Mouse (Mus musculus): ENCODE data around the gene Zkscan3. TPM values are rescaled to one million over a fixed set of nuclear protein-coding genes. Genes with fewer than 3 reads are reported as not detected.

Zkscan3 gene
- total RNA-seq, 1 experiment, result 21.7 TPM

DNA sequence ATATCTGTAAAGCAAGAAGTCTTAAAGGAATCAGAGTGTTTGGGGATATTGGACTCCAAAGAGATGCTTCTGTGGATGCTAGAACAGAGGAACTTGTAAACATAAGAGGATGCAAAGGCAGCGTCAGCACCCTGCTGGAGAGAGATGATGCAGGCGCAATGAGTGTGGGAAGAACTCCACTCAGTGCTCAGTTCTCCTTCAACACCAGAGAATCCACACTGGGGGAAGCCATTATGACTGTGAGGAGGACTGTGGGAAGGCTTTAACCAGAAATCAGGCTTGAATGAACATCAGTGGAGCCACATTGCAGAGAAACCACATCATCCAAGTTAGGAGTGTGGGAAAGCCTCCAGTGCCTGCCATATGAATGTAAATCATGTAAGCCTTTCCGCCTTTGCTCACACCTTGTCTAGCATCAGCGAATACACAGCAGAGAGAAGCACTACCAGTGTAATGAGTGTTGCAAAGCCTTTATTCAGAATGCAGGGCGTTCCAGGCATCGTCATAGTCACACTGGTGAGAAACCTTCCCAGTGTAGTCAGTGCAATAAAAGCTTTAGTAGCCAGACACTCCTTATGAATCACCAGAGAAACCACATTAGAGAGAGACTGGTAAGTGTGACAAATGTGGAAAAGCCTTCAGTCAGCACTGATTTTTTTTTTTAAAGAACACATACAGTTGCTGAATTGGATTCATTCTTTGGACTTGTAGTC lies 14.9 kb upstream of the Zkscan3 start:
- Histone ChIP-seq H3K9ac (ENCODE audit: insufficient read depth, low read depth, low read length, poor library complexity, severe bottlenecking) (no peak overlapping the region), H3K36me3 (ENCODE audit: control insufficient read depth, insufficient read depth, low read length, poor library complexity, severe bottlenecking) (no peaks in the 10 kb centered on the region), H3K4me1 (ENCODE audit: control insufficient read depth in 2 of 2, insufficient read depth in 2 of 2, low read length in 2 of 2, poor library complexity in 1 of 2) (no peaks in the 10 kb centered on the region; a peak in 1 of 4 replicates), H3K9me3 (ENCODE audit: control insufficient read depth, insufficient read depth, low read depth, low read length) (no peaks in the 10 kb centered on the region), H3K4me3 (ENCODE audit: insufficient read depth in 1 of 2, low read depth in 1 of 2, low read length in 2 of 2, poor library complexity in 1 of 2, severe bottlenecking in 1 of 2) (no peak overlapping the region), H3K27ac (ENCODE audit: insufficient read depth, low read depth, low read length, poor library complexity, severe bottlenecking) (no peak overlapping the region)
- TF ChIP-seq HCFC1 (IDR thresholded peaks at IDR 0.05; ENCODE audit: borderline replicate concordance, insufficient read depth, low read length) (no peak), CHD2 (IDR thresholded peaks at IDR 0.05; ENCODE audit: low read depth, low read length) (no peak), ZNF384 (IDR thresholded peaks at IDR 0.05; ENCODE audit: low read depth, low read length) (no peak), ZC3H11A (IDR thresholded peaks at IDR 0.05; ENCODE audit: borderline replicate concordance, low read depth, low read length) (no peak), MAFK (IDR thresholded peaks at IDR 0.05; ENCODE audit: insufficient read depth, low read depth, low read length) (no peak)
- no peak for DNase-seq (ENCODE audit: low read depth, low spot score)
- in situ Hi-C loops (cut with MboI; ENCODE audit: low sequenced_read_pairs in 2 of 2, unreplicated experiment in 2 of 2), result no loop called here

DNA sequence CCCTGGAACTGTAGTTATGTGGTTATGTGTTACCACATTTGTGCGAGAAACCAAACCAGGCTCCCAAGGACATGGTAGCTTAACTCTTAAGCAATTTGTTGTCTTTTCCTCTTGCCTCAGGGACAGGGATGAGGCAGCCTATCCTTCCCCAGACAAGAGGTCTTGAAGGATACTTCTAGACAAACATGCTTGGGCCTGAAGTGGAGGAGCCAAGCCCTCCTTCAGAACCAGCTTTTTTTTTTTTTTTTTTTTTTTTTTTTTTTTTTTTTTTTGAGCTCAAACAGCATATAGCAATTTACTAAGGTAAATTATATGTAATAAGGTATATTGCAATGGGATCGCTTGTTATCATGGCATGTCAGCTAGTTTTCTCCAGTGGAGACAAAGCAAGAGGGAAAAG lies 13.2 kb upstream of the Zkscan3 start:
- TF ChIP-seq ZC3H11A (IDR thresholded peaks at IDR 0.05; ENCODE audit: borderline replicate concordance, low read depth, low read length) (no peak), CHD2 (IDR thresholded peaks at IDR 0.05; ENCODE audit: low read depth, low read length) (no peak), HCFC1 (IDR thresholded peaks at IDR 0.05; ENCODE audit: borderline replicate concordance, insufficient read depth, low read length) (no peak), ZNF384 (IDR thresholded peaks at IDR 0.05; ENCODE audit: low read depth, low read length) (no peak), MAFK (IDR thresholded peaks at IDR 0.05; ENCODE audit: insufficient read depth, low read depth, low read length) (no peak)
- Histone ChIP-seq H3K9ac (ENCODE audit: insufficient read depth, low read depth, low read length, poor library complexity, severe bottlenecking) (no peak overlapping the region), H3K4me3 (ENCODE audit: insufficient read depth in 1 of 2, low read depth in 1 of 2, low read length in 2 of 2, poor library complexity in 1 of 2, severe bottlenecking in 1 of 2) (no peak overlapping the region), H3K27ac (ENCODE audit: insufficient read depth, low read depth, low read length, poor library complexity, severe bottlenecking) (no peak overlapping the region), H3K9me3 (ENCODE audit: control insufficient read depth, insufficient read depth, low read depth, low read length) (no peaks in the 10 kb centered on the region), H3K36me3 (ENCODE audit: control insufficient read depth, insufficient read depth, low read length, poor library complexity, severe bottlenecking) (no peaks in the 10 kb centered on the region), H3K4me1 (ENCODE audit: control insufficient read depth in 2 of 2, insufficient read depth in 2 of 2, low read length in 2 of 2, poor library complexity in 1 of 2) (no peaks in the 10 kb centered on the region; a peak in 1 of 4 replicates)
- in situ Hi-C loops (cut with MboI; ENCODE audit: low sequenced_read_pairs in 2 of 2, unreplicated experiment in 2 of 2), result no loop called here
- no peak for DNase-seq (ENCODE audit: low read depth, low spot score)

DNA sequence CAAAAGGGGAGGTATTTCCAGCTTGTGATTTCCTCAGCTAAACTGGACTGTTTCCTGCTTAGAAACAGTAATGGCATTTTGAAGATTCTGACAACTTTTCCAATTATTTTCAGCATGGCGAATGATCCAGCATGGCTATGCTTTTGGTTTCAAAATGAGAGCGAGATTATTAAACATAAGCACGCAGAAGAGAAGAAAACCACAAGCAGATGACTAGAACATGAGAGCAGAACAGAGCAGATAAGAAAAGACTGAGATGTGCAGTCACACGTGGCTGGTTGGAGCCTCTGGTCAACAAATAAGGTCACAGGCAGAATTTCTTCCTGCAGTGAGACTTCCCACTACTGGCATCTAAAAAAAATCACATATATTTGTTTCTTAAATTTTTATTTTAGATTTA lies 12.7 kb upstream of the Zkscan3 start:
- H3K27ac ChIP-seq (ENCODE audit: insufficient read depth, low read depth, low read length, poor library complexity, severe bottlenecking), result no peak overlapping the region

DNA sequence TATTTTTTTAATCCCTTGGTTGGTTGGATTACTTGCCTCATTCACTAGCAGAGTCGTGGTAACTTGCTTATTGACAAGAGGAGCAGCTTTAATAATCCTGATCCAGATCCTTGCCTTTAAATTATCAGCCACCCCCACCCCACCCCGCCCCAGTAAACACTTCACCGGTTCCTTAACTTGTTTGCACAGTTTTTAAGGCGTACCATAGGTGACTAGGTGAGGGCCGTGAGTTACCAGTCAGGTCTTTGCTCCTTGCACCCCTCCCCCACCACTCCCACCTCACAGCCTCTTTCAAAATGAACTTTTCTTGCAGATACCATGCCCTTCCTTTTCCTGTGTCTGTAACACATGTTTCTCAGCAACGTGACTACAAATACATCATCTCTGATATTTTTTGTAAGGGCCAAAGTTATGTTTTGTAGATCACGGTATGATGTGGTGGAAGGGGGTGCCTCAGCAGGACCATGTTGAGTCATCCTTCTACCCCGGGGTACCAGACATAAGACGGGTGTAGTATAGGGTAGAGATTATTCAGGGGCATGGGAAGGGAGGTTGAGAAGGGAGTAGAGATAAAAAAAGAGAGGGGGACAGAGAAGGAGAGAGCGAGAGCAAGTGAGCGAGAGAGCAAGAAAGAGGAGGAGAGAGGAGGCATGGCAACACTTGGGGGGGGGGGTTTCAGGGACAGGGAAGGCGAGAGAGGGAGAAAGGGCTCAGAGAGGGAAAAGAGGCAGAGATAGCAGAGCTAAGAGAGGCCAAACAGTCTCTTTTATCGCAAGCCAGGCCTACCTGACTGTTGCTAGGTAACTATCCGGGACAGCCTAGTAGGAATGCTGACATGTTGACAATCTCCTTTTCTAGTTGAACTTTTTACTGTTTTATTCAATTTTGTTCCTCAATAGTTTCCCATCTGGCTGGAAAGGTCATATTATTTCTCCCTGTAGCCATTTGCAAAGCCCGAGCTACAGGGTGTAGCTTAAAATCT lies 12.0 kb upstream of the Zkscan3 start:
- no peaks in the 10 kb centered on the region for H3K9me3 ChIP-seq (ENCODE audit: control insufficient read depth, insufficient read depth, low read depth, low read length)
- in situ Hi-C loops (cut with MboI; ENCODE audit: low sequenced_read_pairs in 2 of 2, unreplicated experiment in 2 of 2), result no loop called here
- no peaks in the 10 kb centered on the region for H3K36me3 ChIP-seq (ENCODE audit: control insufficient read depth, insufficient read depth, low read length, poor library complexity, severe bottlenecking)
- H3K4me1 ChIP-seq (ENCODE audit: control insufficient read depth in 2 of 2, insufficient read depth in 2 of 2, low read length in 2 of 2, poor library complexity in 1 of 2), result no peaks in the 10 kb centered on the region; a peak in 1 of 4 replicates
- no peak overlapping the region for H3K27ac ChIP-seq (ENCODE audit: insufficient read depth, low read depth, low read length, poor library complexity, severe bottlenecking)
- no peak for DNase-seq (ENCODE audit: low read depth, low spot score)
- no peak overlapping the region for H3K9ac ChIP-seq (ENCODE audit: insufficient read depth, low read depth, low read length, poor library complexity, severe bottlenecking)
- no peak overlapping the region for H3K4me3 ChIP-seq (ENCODE audit: insufficient read depth in 1 of 2, low read depth in 1 of 2, low read length in 2 of 2, poor library complexity in 1 of 2, severe bottlenecking in 1 of 2)
- TF ChIP-seq MAFK (IDR thresholded peaks at IDR 0.05; ENCODE audit: insufficient read depth, low read depth, low read length), result no peak
- TF ChIP-seq HCFC1 (IDR thresholded peaks at IDR 0.05; ENCODE audit: borderline replicate concordance, insufficient read depth, low read length), result no peak

More for the DNA sequence above, 12.7 kb upstream of the Zkscan3 start:
- H3K4me1 ChIP-seq (ENCODE audit: control insufficient read depth in 2 of 2, insufficient read depth in 2 of 2, low read length in 2 of 2, poor library complexity in 1 of 2), result no peaks in the 10 kb centered on the region; a peak in 1 of 4 replicates
- TF ChIP-seq CHD2 (IDR thresholded peaks at IDR 0.05; ENCODE audit: low read depth, low read length), result no peak
- TF ChIP-seq ZC3H11A (IDR thresholded peaks at IDR 0.05; ENCODE audit: borderline replicate concordance, low read depth, low read length), result no peak
- TF ChIP-seq MAFK (IDR thresholded peaks at IDR 0.05; ENCODE audit: insufficient read depth, low read depth, low read length), result no peak
- no peak for DNase-seq (ENCODE audit: low read depth, low spot score)
- no peaks in the 10 kb centered on the region for H3K9me3 ChIP-seq (ENCODE audit: control insufficient read depth, insufficient read depth, low read depth, low read length)
- no peak overlapping the region for H3K9ac ChIP-seq (ENCODE audit: insufficient read depth, low read depth, low read length, poor library complexity, severe bottlenecking)
- no peak overlapping the region for H3K4me3 ChIP-seq (ENCODE audit: insufficient read depth in 1 of 2, low read depth in 1 of 2, low read length in 2 of 2, poor library complexity in 1 of 2, severe bottlenecking in 1 of 2)
- H3K36me3 ChIP-seq (ENCODE audit: control insufficient read depth, insufficient read depth, low read length, poor library complexity, severe bottlenecking), result no peaks in the 10 kb centered on the region
- in situ Hi-C loops (cut with MboI; ENCODE audit: low sequenced_read_pairs in 2 of 2, unreplicated experiment in 2 of 2), result no loop called here
